Mouse (Mus musculus) left cerebral cortex, adult 2 months (tissue): ENCODE results near the gene Snx6. TPM values are rescaled to one million over a fixed set of nuclear protein-coding genes. Genes with fewer than 3 reads are reported as not detected.

ENCODE experiments used
- DNase-seq, 2 experiments: peaks; one replicate each; pipeline ENCODE4 v3.0.0; 2021 to 2022; ENCODE audit warnings: low spot score in 2 of 2, mixed read lengths in 1 of 2; ENCODE audit errors: extremely low spot score in 1 of 2
- H3K27ac ChIP-seq: fragments of 200-600 bp; 2 replicates; pipeline ENCODE4 v1.8.1; 2022
- H3K4me3 ChIP-seq: fragments of 200-600 bp; 2 replicates; pipeline ENCODE4 v1.8.1; 2022
- CTCF ChIP-seq: fragments of 200-600 bp; IDR thresholded peaks from 2 replicates; pipeline ENCODE4 v1.8.1; 2022; ENCODE audit warnings: antibody characterized with exemption, mild to moderate bottlenecking, moderate library complexity
- intact Hi-C: fragments of 180-260 bp; cut with DNase I; formaldehyde crosslinking; loops from one replicate; pipeline ENCODE4 v1.15.1; 2025
- total RNA-seq, 2 experiments: library from RNA; stranded (reverse); gene quantifications; 2 replicates each; pipeline ENCODE4 v1.2.3; 2021

Gene Snx6
- total RNA-seq, 2 experiments from 2014 or later: 39.5 to 43.1 TPM

DNA sequence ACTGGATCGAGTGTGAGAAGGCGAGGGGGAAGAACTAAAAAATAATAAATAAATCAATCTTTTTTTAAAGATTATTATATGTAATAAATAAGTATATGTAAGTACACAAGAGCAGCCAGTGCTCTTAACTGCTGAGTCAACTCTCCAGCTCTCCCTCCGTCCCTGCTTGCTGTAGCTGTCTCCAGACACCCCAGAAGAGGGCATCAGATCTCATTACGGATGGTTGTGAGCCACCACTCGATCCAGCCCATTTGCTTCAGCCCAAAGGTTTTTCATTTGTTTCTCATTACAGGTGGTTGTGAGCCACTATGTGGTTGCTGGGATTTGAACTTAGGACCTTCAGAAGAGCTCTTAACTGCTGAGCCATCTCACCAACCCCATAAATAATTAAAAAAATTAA lies 34.4 kb upstream of the Snx6 start:
- DNase-seq: no peak
- intact Hi-C loops: loop anchor here (1.0 to 10.0 kb wide), 2 partner anchors 49 to 155 kb away; partner anchors contain the start of gene Gm20403
- TF ChIP-seq CTCF: no peak; the same call in 1 of the 2 replicates
- no peak overlapping the region for H3K27ac ChIP-seq
- no peak overlapping the region for H3K4me3 ChIP-seq

DNA sequence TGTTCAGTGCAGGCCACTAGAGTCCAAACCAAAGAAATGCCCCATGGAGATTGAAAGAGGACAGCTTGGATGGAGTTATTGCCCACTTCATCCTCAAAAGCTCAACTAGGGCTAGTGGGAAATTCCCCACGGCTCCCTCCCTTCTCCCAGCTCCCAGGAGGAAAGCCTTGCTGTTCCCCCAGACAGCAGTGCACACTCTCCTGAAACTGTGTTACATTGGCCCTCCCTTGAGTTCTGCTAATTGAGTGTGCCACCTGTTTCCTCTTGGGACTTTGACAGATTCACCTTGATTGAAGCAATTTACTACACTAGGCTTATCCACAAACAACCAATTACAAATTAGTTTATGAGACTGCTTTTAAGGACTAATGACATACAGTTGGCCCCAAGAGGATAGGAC lies 32.5 kb upstream of the Snx6 start:
- no peak overlapping the region for H3K4me3 ChIP-seq
- intact Hi-C loops: no loop called here
- no peak overlapping the region for H3K27ac ChIP-seq
- TF ChIP-seq CTCF: no peak
- no peak for DNase-seq

DNA sequence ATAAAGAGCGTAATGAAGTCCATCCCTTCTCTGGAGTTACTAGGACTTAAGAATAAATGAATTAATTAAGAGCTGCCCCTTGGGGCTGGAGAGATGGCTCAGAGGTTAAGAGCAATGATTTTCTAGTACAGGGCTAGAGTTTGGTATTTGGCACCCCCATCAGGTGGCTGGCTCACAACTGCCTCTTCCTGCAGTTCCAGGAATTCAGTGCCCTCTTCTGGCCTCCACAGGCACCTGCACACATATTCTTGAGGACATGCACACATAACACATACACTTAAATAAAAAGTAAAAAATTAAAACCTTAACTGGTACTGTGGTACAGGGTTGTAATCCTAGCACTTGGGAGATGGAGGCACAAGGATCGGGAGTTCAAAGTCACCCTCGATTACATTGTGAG lies 29.7 kb upstream of the Snx6 start:
- intact Hi-C loops: no loop called here
- no peak; the same call in 1 of the 2 replicates for TF ChIP-seq CTCF
- H3K27ac ChIP-seq: no peak overlapping the region
- no peak for DNase-seq
- H3K4me3 ChIP-seq: no peak overlapping the region

DNA sequence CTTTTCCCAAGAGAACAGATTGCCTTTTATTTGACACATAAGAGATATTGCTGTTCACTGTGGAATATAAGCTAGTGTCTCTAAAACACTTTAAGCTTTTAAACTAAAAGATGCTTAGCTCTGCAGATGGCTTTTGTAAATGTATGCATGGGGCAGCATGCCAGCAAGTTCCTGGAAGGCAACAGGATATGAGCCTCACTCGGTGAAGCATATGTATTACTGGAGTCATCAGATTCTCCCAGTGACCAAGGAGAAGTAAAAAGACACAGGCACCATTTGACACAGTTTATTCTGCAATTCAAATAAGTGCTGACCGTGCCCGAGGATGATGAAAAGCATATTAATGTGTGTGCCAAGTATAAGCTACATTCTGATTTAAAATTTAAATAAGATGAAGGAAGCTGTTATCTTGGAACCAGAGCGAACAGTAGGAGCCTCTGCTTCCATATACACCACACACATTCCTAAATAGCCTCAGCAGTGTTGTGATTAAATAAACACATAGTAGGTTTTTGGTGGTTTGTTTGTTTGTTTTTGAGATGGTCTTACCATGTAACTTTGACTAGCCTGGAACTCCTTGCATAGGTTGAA lies 27.4 kb upstream of the Snx6 start:
- Histone ChIP-seq H3K27ac (no peak overlapping the region), H3K4me3 (no peak overlapping the region)
- intact Hi-C loops: no loop called here
- peak; percentile 31 to 70 for DNase-seq
- TF ChIP-seq CTCF: no peak

DNA sequence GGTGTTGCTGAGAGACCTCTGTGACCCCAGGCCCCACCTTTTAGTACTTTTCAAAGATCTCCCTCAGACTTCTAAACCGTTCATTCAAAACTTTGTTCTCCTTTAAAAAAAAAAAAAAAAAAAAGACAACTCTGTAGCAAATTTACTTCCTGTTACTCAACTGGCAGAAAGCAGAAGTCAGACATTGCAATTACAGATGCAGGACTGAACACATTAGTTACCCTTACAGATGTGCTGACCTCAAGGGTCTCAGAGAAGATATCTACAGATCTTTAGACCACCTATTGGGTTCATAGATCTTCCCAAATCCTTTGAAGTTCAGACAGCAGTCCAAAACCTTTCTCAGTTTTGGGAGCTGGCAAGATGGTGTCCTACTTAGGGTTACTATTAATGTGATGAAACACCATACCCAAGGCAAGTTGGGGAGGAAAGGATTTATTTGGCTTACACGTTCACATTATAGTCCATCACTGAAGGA lies 25.2 kb upstream of the Snx6 start:
- Histone ChIP-seq H3K4me3 (no peak overlapping the region), H3K27ac (no peak overlapping the region)
- TF ChIP-seq CTCF: no peak
- intact Hi-C loops: no loop called here
- no peak for DNase-seq

DNA sequence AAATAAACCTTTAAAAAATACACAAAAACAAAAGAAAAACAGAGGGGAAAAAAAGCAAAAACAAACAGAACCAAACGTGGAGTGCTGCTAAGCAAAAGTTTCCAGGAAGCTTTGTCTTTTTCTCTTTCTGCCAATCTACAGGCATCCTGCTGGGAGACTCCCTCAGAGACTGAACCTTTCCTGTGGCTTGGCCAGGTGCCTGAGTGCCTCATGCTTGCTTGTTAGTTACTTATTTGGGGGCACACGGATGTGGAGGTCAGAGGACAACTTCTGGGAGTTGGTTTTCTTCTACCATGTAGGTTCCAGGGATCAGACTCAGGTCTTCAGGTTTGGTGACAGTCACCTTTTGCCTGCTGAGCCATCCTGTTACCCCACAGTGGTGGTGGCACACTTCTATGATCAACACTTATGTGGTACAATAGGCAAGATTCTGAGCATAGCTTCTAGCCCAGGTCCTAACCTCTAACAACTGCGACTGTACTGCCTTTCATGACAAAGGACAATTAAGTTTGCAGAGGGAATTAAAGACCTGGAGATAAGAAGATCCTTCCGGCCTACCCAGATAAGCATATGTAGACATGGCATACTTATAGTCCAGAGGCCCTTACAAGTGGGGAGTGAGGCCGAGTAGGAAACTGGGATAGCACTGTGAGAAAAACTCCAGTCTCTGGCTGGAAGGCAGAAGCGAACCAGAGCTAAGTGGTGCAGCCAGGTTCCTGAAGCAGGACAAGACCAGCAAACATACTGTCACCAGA lies 23.9 kb upstream of the Snx6 start:
- DNase-seq: no peak
- Histone ChIP-seq H3K27ac (no peak overlapping the region), H3K4me3 (no peak overlapping the region)
- intact Hi-C loops: no loop called here
- no peak for TF ChIP-seq CTCF

DNA sequence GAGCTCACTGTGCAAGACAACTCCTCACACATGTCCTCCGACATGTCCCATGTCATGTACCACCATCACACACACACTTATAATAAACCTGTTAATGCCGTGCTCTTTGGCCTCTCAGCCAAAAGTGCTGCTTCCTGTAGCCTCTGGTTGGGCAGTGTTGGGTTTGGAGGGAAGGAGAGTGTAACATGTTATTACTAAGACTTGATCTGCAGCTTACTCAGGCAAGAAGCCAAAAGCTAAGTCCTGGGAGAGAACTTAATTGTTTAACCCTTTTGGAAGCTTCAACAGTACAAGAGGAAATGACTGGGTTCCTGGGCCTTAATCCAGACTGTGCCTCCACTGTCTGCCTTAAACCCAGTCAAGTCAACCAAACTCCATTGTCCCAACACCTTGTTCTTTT lies 14.6 kb upstream of the Snx6 start:
- H3K4me3 ChIP-seq: no peak overlapping the region
- DNase-seq: no peak
- no peak overlapping the region for H3K27ac ChIP-seq
- TF ChIP-seq CTCF: no peak
- intact Hi-C loops: no loop called here

DNA sequence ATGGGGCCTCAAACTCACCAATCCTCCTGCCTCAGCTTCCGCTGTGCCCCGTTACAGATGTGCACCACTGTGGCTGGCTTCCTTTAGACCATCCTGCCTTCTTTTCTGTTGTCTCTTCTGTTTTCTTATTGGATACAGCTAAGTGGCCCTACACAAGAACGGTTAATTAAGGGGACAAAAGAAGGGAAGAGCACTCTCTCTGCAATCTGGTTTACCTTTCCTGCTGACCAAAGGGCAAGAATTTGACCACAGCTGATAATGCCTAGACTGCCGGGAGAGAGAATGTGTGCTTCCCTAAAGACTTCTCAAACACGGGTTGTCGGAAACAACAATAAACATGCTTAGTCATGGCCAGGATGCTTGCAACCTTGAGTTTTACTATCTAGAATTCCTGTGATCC lies 12.0 kb upstream of the Snx6 start:
- no peak overlapping the region for H3K4me3 ChIP-seq
- no peak for DNase-seq
- no peak for TF ChIP-seq CTCF
- intact Hi-C loops: no loop called here
- no peak overlapping the region for H3K27ac ChIP-seq

DNA sequence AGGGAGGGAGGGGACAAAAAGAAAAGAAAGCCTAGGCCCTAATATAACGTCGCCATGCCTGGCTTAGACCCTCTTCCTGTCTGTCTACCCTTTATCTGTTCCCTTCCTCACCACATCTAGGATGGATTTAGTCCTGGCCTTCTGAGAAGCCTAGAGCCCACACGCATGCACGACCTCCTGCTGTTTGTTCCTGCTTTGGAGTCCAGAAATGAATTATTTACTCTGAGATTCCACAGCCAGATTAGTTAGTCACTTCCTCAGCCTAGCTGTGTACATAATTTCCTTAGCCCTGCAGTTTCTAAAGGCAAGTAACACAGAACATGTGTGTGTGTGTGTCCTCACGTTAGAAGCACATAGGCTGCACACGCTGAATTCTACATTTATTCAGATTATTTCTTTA lies 10.6 kb upstream of the Snx6 start:
- DNase-seq: no peak
- intact Hi-C loops: no loop called here
- Histone ChIP-seq H3K27ac (no peak overlapping the region), H3K4me3 (no peak overlapping the region)
- no peak for TF ChIP-seq CTCF

DNA sequence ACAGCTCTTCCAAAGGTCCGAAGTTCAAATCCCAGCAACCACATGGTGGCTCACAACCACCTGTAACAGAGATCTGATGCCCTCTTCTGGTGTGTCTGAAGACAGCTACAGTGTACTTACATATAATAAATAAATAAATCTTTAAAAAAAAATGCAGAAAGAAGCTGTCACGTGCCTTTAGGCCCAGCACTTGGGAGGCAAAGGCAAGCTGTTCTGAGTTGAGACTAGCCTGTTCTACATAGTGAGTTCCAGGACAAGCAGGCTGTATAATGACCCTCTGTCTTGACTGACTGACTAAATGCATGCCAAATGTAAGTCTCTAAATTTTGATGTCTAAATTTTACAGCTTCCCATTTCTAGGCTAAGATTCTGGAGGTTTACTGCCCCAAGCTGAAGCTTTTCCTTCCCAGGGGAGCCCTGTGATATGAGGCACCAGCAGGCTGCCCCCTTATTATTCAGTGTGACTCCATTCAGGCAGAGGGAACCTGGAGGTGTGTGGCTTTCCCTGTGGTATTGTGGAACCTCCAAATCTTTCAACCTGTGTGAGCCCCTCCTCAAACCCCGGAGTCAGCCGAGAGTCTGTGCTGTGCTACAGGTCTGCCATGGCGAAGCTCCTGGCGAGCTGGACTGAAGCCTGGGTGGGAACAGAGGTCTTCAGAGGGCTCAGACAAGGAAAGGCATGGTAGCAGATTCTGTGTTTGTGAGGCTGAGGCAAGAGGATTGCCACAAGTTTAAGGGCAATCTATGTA lies 9.9 kb upstream of the Snx6 start:
- TF ChIP-seq CTCF: no peak
- no peak for DNase-seq
- intact Hi-C loops: no loop called here
- Histone ChIP-seq H3K27ac (no peak overlapping the region), H3K4me3 (no peak overlapping the region)

DNA sequence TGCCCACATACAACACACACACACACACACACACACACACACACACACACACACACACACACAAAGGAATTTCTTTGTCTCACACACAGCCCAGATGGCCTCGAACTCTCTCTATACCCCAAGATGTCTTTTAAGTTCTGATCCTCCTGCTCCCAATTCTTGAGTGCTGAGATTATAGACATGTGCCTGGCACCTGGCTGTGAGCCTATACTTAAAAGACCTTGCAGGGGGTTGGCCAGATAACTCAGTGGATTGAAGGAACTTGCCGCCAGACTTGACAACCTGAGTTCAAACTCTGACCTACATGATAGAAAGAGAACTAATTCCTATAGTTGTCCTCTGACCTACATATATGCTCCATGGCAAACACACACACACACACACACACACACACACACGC lies 8.0 kb upstream of the Snx6 start:
- intact Hi-C loops: no loop called here
- Histone ChIP-seq H3K4me3 (no peak overlapping the region), H3K27ac (no peak overlapping the region)
- no peak for TF ChIP-seq CTCF
- no peak for DNase-seq

DNA sequence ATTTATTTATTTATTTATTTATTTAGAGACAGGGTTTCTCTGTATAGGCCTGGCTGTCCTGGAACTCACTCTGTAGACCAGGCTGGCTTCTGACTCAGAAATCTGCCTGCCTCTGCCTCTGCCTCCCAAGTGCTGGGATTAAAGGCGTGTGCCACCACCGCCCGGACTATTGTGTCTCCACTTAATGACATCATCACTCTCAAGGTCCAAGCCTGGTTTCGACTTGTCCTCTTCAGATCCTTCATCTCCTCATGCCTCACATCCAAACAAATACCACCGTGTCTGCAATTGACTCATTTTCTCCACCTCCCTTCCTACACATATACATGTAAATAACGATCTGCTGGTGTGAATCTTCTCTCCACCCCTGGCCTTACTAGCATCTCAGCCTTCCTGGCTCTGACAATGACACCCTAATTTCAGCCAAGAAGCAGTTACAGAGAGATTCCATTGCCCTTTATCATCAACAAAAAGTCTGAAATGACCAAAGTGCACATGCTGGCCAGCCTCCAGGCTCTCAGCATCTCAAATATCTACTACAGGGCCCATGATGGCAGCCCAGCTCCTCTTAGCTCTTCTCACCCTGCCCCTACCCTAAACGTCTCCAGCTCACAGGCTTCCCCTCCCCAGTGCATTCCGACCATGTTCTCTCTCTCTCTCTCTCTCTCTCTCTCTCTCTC lies 1.2 kb upstream of the Snx6 start:
- no peak for DNase-seq
- intact Hi-C loops: no loop called here

More for the DNA sequence above, 1.2 kb upstream of the Snx6 start:
- Histone ChIP-seq H3K4me3 (no peak overlapping the region), H3K27ac (no peak overlapping the region)
- TF ChIP-seq CTCF: no peak
